Mouse (Mus musculus) hindbrain, embryonic 10.5 days (tissue): Measurements from ENCODE around the gene Tyrobp. TPM values are rescaled to one million over a fixed set of nuclear protein-coding genes. Genes with fewer than 3 reads are reported as not detected.

Source experiments
- DNase-seq: peaks from one replicate; pipeline ENCODE4 v3.0.0-alpha.2; 2017; ENCODE audit warnings: low spot score
- H3K27ac ChIP-seq: fragments of 300-500 bp; sonication (generic); 2 replicates; pipeline ENCODE4 v1.5.1; 2016; ENCODE audit warnings: mild to moderate bottlenecking, moderate library complexity
- H3K27me3 ChIP-seq: fragments of 300-500 bp; sonication (generic); 2 replicates; pipeline ENCODE4 v1.6.1; 2016; ENCODE audit warnings: mild to moderate bottlenecking; ENCODE audit not compliant: poor library complexity, insufficient read depth, severe bottlenecking
- H3K36me3 ChIP-seq: fragments of 300-500 bp; sonication (generic); 2 replicates; pipeline ENCODE4 v1.6.1; 2016; ENCODE audit warnings: mild to moderate bottlenecking, moderate library complexity
- H3K4me1 ChIP-seq: fragments of 300-500 bp; sonication (generic); replicated peaks from 2 replicates; pipeline ENCODE4 v1.6.1; 2016; ENCODE audit warnings: mild to moderate bottlenecking
- H3K4me3 ChIP-seq: fragments of 300-500 bp; sonication (generic); 2 replicates; pipeline ENCODE4 v1.5.1; 2016; ENCODE audit warnings: mild to moderate bottlenecking, moderate library complexity
- H3K9me3 ChIP-seq: fragments of 300-500 bp; sonication (generic); 2 replicates; pipeline ENCODE4 v1.6.1; 2016; ENCODE audit warnings: mild to moderate bottlenecking, moderate library complexity
- WGBS: fragments of 180-500 bp; shearing (Covaris S2); methylation state at CpG from one replicate; pipeline ENCODE4 v1.1.7; 2016; 5-methylcytosine and 5-hydroxymethylcytosine counted together
- polyA plus RNA-seq: library from polyadenylated mRNA; unstranded; fragments of >200 nt; fragmentation: Nextera tagmentation; extraction: Ambion mirVana; gene quantifications from 2 replicates; pipeline ENCODE4 v1.2.1, GENCODE M21; 2016

Tyrobp gene
- polyA plus RNA-seq, 1 experiment from 2014 or later, result 27.9 TPM

DNA sequence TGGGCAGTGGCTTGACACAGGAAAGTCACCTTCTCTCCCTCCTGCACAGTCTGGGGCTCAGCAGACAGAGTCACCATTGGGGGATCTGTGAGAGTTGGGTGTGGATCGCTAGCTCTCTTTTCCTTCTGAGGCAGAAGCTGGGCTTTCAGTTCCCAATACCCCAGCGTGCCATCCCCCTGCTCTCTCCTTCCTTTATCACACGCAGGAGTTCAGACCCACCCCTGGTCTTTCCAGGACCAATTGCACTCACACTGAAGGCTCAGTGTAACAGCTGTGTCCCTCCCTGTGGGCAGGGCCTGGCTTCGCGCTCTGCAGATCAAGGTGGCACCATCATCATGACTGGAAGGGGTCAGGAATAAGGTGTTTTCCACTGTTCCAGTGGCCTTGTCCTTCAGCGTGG lies 40.7 kb downstream of the Tyrobp start:
- 7% methylated on average over 6 of the region's 6 CpGs for WGBS
- Histone ChIP-seq H3K9me3 (no peaks in the 10 kb centered on the region), H3K36me3 (no peaks in the 10 kb centered on the region), H3K27ac (no peak overlapping the region), H3K4me3 (peak overlapping the region; percentile 32), H3K4me1 (peaks cover 43% of the 10 kb centered on the region), H3K27me3 (peaks cover 91% of the 10 kb centered on the region)
- no peak for DNase-seq

GRCm38 (mm10) chr7:30456487-30456886 lies 42.9 kb downstream of the Tyrobp start:
- Histone ChIP-seq H3K4me1 (peaks cover 51% of the 10 kb centered on the region), H3K27ac (peak overlapping the region; percentile 47), H3K27me3 (peaks cover 100% of the 10 kb centered on the region), H3K9me3 (no peaks in the 10 kb centered on the region), H3K4me3 (peak overlapping the region; percentile 48), H3K36me3 (no peaks in the 10 kb centered on the region)
- under 1% methylated on average over 9 of the region's 9 CpGs for WGBS
- no peak for DNase-seq

DNA sequence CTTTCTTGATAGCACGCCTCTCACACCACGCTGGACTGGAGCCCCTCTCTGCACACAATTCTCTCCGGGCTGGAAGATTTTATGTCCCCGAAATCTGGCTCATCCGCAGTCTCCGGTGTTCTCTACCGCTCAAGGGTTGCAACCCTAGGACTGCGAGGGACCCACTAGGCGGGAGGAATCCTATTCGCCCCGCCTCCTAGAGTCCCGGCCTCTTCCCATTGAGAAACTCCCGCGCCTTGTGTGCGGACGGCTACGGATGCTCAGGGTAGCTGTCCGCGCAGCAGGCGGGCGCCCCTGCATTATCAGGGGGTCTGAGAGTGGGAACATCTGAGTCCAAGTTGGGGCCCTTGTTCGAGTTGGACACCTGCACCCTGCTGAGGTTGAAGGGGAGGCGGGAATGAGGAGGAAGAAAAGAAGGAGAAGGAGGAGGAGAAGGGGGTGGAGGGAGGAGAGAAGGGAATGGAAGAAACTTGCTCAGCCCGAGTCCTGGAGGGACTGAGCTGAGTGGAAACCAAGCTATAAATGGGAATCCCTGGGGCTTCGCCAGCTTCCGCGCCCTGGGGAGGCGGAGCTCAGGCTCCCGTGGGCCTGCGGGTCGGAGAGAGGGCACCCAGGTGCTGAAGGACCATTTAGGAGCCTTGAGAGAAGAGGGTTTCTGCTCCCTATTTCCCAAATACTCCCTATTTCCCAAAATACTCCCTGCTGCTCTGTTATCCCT lies 43.5 kb downstream of the Tyrobp start:
- peak overlapping the region; percentile 47 for H3K27ac ChIP-seq
- peaks cover 51% of the 10 kb centered on the region for H3K4me1 ChIP-seq
- H3K27me3 ChIP-seq, result peaks cover 100% of the 10 kb centered on the region
- no peaks in the 10 kb centered on the region for H3K9me3 ChIP-seq
- peak overlapping the region; percentile 48 for H3K4me3 ChIP-seq
- H3K36me3 ChIP-seq, result no peaks in the 10 kb centered on the region
- under 1% methylated on average over 31 of the region's 31 CpGs for WGBS
- DNase-seq, result peak; percentile 44

- Histone ChIP-seq H3K4me1 (peaks cover 50% of the 10 kb centered on the region), H3K36me3 (no peaks in the 10 kb centered on the region), H3K27ac (peak within 1 kb of the TSS; percentile 47), H3K27me3 (peaks cover 100% of the 10 kb centered on the region), H3K4me3 (peak within 1 kb of the TSS; percentile 48), H3K9me3 (no peaks in the 10 kb centered on the region)
- WGBS, result under 1% methylated on average over 16 of the region's 16 CpGs
- DNase-seq, result peak; percentile 77
These were observed 44.2 kb downstream of the Tyrobp start, which contains the start of the genes Kirrel2 and Nphs1 for GRCm38 (mm10) chr7:30457629-30458330. Kirrel2 (minus strand) TSS chr7:30457690. Nphs1 (plus strand) TSS chr7:30458315.

DNA sequence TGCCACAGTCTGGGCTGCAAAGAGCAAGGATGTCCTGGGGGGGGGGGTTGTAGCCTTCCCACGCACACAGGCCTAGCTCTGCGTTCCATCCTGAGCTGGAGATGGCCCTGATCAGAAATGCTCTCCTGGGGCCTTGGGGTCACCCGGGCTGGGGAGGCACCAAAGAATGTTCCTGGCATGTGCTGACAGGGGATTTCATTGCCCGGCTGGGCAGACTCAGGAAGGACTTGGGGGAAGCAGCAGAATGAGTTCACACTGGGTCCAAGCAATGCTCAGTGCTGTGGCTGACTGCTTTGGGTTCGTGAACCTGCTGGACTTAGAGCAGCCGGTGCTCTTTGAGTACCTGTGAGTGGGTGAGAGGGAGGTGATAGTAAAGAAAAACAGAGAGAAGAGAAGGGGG lies 45.9 kb downstream of the Tyrobp start:
- Histone ChIP-seq H3K4me3 (peak overlapping the region; percentile 11; the same call in 1 of the 2 replicates), H3K9me3 (no peaks in the 10 kb centered on the region), H3K4me1 (peaks cover 38% of the 10 kb centered on the region), H3K36me3 (no peaks in the 10 kb centered on the region), H3K27ac (0 out of 2 replicates have a peak overlapping the region, but pooled peaks have one; percentile 47), H3K27me3 (peaks cover 100% of the 10 kb centered on the region)
- DNase-seq, result no peak
- 33% methylated on average over 6 of the region's 6 CpGs for WGBS

DNA sequence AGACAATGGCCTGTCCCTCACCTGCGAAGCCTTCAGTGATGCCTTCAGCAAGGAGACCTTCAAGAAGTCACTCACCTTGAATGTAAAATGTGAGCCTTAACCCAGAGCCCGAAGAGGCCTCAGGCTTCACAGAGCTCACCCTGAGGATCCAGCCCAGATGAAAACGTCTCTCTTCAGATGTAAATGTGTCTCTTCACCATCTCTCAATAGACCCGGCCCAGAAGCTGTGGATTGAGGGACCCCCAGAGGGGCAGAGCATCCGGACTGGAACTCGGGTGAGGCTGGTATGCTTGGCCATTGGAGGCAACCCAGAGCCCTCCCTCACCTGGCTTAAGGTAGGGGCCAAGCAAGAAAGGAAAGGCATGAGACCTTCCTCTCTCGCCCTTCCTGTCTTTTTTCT lies 50.0 kb downstream of the Tyrobp start:
- Histone ChIP-seq H3K4me3 (no peak overlapping the region), H3K27me3 (peaks cover 100% of the 10 kb centered on the region), H3K9me3 (no peaks in the 10 kb centered on the region), H3K36me3 (no peaks in the 10 kb centered on the region), H3K27ac (no peak overlapping the region), H3K4me1 (peaks cover 29% of the 10 kb centered on the region)
- DNase-seq, result no peak
- WGBS, result 21% methylated on average over 7 of the region's 7 CpGs

DNA sequence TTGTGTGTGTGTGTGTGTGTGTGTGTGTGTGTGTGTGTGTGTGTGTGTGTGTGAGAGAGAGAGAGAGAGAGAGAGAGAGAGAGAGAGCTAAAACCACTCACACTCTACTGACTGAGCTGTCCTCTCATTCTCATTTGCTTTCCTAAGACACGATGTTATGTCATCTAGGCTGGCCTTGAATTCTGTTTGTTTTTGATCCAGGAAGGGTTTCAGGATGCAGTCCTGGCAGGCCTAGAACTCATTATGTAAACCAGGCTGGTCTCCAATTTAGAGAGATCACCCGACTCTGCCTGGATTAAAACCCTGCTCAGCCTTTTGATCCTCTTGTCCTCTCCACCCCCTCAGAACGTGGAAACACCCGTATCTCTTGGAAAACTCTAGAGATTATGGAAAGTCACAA lies 50.4 kb downstream of the Tyrobp start:
- no peak for DNase-seq
- no peak overlapping the region for H3K27ac ChIP-seq
- peaks cover 98% of the 10 kb centered on the region for H3K27me3 ChIP-seq
- H3K36me3 ChIP-seq, result no peaks in the 10 kb centered on the region
- peaks cover 26% of the 10 kb centered on the region for H3K4me1 ChIP-seq
- no peak overlapping the region for H3K4me3 ChIP-seq
- no peaks in the 10 kb centered on the region for H3K9me3 ChIP-seq
- 25% methylated on average over 4 of the region's 4 CpGs for WGBS

- Histone ChIP-seq H3K27ac (no peak overlapping the region), H3K36me3 (no peaks in the 10 kb centered on the region), H3K4me1 (peaks cover 18% of the 10 kb centered on the region), H3K9me3 (no peaks in the 10 kb centered on the region), H3K27me3 (peaks cover 89% of the 10 kb centered on the region), H3K4me3 (no peak overlapping the region)
- DNase-seq, result no peak
- WGBS, result 13% methylated on average over 6 of the region's 6 CpGs
These were observed 51.3 kb downstream of the Tyrobp start for GRCm38 (mm10) chr7:30464816-30465300.

Other genes starting within 250 kb of the Tyrobp start
- 10.5 and 17.2 TPM in 2 replicates for gene Zfp146, start 244.0 kb upstream of the Tyrobp start, polyA plus RNA-seq
- gene Cox7a1, start 229.6 kb upstream of the Tyrobp start, polyA plus RNA-seq, result 3.8 and 8.2 TPM in 2 replicates
- 65.1 and 72.5 TPM in 2 replicates for gene Capns1, start 214.9 kb upstream of the Tyrobp start, polyA plus RNA-seq
- gene Polr2i, start 181.8 kb upstream of the Tyrobp start, polyA plus RNA-seq, result 167 and 177 TPM in 2 replicates
- 276 and 312 TPM in 2 replicates for gene Tbcb, start 181.5 kb upstream of the Tyrobp start, polyA plus RNA-seq
- gene Ovol3, start 178.0 kb upstream of the Tyrobp start, polyA plus RNA-seq, result not detected in 2 replicates
- 0.25 and 0.50 TPM in 2 replicates for gene Thap8, start 133.7 kb upstream of the Tyrobp start, polyA plus RNA-seq
- 16.6 and 19.8 TPM in 2 replicates for gene Wdr62, start 133.3 kb upstream of the Tyrobp start, polyA plus RNA-seq
- gene Clip3, start 122.0 kb upstream of the Tyrobp start, polyA plus RNA-seq, result 53.4 and 82.3 TPM in 2 replicates
- gene Alkbh6, start 105.0 kb upstream of the Tyrobp start, polyA plus RNA-seq, result 93.6 and 117 TPM in 2 replicates
- gene Syne4, start 99.0 kb upstream of the Tyrobp start, polyA plus RNA-seq, result 26.8 and 28.1 TPM in 2 replicates
- gene E130208F15Rik, start 92.0 kb upstream of the Tyrobp start, polyA plus RNA-seq, result 1.6 and 3.7 TPM in 2 replicates
- 19.6 and 23.1 TPM in 2 replicates for gene Sdhaf1, start 89.9 kb upstream of the Tyrobp start, polyA plus RNA-seq
- gene Lrfn3, start 51.0 kb upstream of the Tyrobp start, polyA plus RNA-seq, result 5.5 and 7.8 TPM in 2 replicates
- gene Hcst, start 6.1 kb downstream of the Tyrobp start, polyA plus RNA-seq, result 0.55 and 0.57 TPM in 2 replicates
- gene Nfkbid, start 8.0 kb downstream of the Tyrobp start, polyA plus RNA-seq, result 1.5 and 1.7 TPM in 2 replicates
- gene Aplp1, start 31.8 kb downstream of the Tyrobp start, polyA plus RNA-seq, result 69.7 and 184 TPM in 2 replicates
- gene Kirrel2, start 43.9 kb downstream of the Tyrobp start, polyA plus RNA-seq, result 11.8 and 35.0 TPM in 2 replicates
- gene Nphs1, start 44.6 kb downstream of the Tyrobp start, polyA plus RNA-seq, result 1.7 and 4.2 TPM in 2 replicates
- 0.40 TPM in 1 of 2 replicates, not detected in the other for gene Prodh2, start 79.9 kb downstream of the Tyrobp start, polyA plus RNA-seq
- 40.1 and 79.4 TPM in 2 replicates for gene Arhgap33, start 121.3 kb downstream of the Tyrobp start, polyA plus RNA-seq
- gene Hspb6, start 138.4 kb downstream of the Tyrobp start, polyA plus RNA-seq, result 4.1 and 5.3 TPM in 2 replicates
- 13.8 and 15.1 TPM in 2 replicates for gene Proser3, start 138.5 kb downstream of the Tyrobp start, polyA plus RNA-seq
- gene Lin37, start 146.1 kb downstream of the Tyrobp start, polyA plus RNA-seq, result 47.6 and 50.2 TPM in 2 replicates
- 96.0 and 106 TPM in 2 replicates for gene U2af1l4, start 149.5 kb downstream of the Tyrobp start, polyA plus RNA-seq
- 16.4 and 16.9 TPM in 2 replicates for gene Gm49396, start 149.6 kb downstream of the Tyrobp start, polyA plus RNA-seq
- 131 and 140 TPM in 2 replicates for gene Psenen, start 149.9 kb downstream of the Tyrobp start, polyA plus RNA-seq
- 6.2 and 6.7 TPM in 2 replicates for gene Igflr1, start 151.7 kb downstream of the Tyrobp start, polyA plus RNA-seq
- 9.6 and 11.0 TPM in 2 replicates for gene Kmt2b, start 175.0 kb downstream of the Tyrobp start, polyA plus RNA-seq
- gene Zbtb32, start 185.1 kb downstream of the Tyrobp start, polyA plus RNA-seq, result 0.20 and 0.21 TPM in 2 replicates
- 0.52 and 1.2 TPM in 2 replicates for gene Upk1a, start 199.1 kb downstream of the Tyrobp start, polyA plus RNA-seq
- 810 and 924 TPM in 2 replicates for gene Cox6b1, start 212.4 kb downstream of the Tyrobp start, polyA plus RNA-seq
- 0.14 TPM in 1 of 2 replicates, not detected in the other for gene Etv2, start 222.1 kb downstream of the Tyrobp start, polyA plus RNA-seq
- 145 and 175 TPM in 2 replicates for gene Rbm42, start 236.6 kb downstream of the Tyrobp start, polyA plus RNA-seq